Mouse (Mus musculus) C2C12 (cell line): Measurements from ENCODE around the gene Ctsll3.

Experiments used
- CTCF ChIP-seq: IDR thresholded peaks from one replicate; pipeline ENCODE4 v1.5.1; 2011; ENCODE audit not compliant: control insufficient read depth, insufficient read depth, insufficient read length
- MYOG ChIP-seq: IDR thresholded peaks from one replicate; pipeline ENCODE4 v1.6.1; 2011; ENCODE audit not compliant: control insufficient read depth, insufficient read length; ENCODE audit errors: extremely low read depth

- no peak for TF ChIP-seq CTCF
- TF ChIP-seq MYOG, result no peak
Measured at GRCm38 (mm10) chr13:60842703-60843102, 40.1 kb upstream of the Ctsll3 start.
